ENCODE assay signal across 19 mouse cellular contexts in the genomic region with DNA sequence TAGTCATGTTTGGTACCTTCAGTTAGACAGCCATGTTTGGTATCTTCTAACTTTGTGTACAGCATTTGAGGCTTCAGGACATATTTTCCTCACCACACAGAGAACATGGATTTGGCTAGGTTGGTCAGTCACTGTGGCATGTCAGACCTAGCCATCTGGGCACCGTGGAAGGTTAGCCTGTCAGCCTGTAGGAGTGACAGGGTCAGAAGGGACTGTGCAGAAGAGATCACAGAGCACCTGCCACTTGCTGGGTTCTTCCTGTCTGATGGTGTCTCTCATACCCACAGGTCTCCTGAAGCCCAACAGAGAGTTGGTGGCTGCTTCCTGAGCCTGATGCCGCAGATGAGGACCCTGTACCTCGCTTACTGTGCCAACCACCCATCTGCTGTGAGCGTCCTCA.
A peak's percentile ranks its signal among the peaks of the same experiment; 100 is the strongest.
DNase-seq lines count a peak whose midpoint lies in the region; ATAC-seq lines count a peak whose summit lies in the region.
"Had no signal": no experiment of that assay in that cellular context is flagged by ENCODE, and none has a peak within 500 bp of the region (broad histone marks: within the 10 kb centered on the region; RNA-seq: fewer than 3 reads in every experiment).

No protein-coding gene starts in this region.

- DNase-seq in cerebellum, adult 11 months = no peak
- DNase-seq in brain, adult 2 months (ENCODE audit: low read depth, low spot score) = peak; percentile 61
- no peak for DNase-seq in testis, postnatal 10 days (ENCODE audit: low spot score)
- DNase-seq: adrenal gland, adult 2 months; adrenal gland, adult 8-10 months; adrenal gland, postnatal 10 days; adrenal gland, postnatal 14 days; adrenal gland, postnatal 25 days; adrenal gland, postnatal 36 days; B cell, adult 2 months; cerebellum, adult 11-12 months; cerebellum, adult 18-20 months; cerebellum, adult 2 months; cerebellum, adult 8-10 months; cerebellum, adult 9-10 months had no signal

- peak; percentile 59 for ATAC-seq in cerebellum, adult (ENCODE audit: insufficient number of reproducible peaks, low FRiP score, low TSS enrichment)
- ATAC-seq: activated CD4-positive, CD25-positive, alpha-beta regulatory T cell, adult 4 months; CD4-positive, CD25-positive, alpha-beta regulatory T cell, adult 4 months; Patski had no signal
